Mouse (Mus musculus): ENCODE data around the gene A930004D18Rik.

GRCm38 (mm10) chr2:18046186-18046585, 8.6 kb upstream of the A930004D18Rik start:
- TF ChIP-seq USF1 (IDR thresholded peaks at IDR 0.05; ENCODE audit: low read depth, low read length) (no peak), MAFK (IDR thresholded peaks at IDR 0.05; ENCODE audit: borderline replicate concordance, low read depth, low read length) (no peak), MAX (IDR thresholded peaks at IDR 0.05; ENCODE audit: low read length) (no peak), HCFC1 (IDR thresholded peaks at IDR 0.05; ENCODE audit: low read depth, low read length) (no peak)
